Mouse (Mus musculus): ENCODE results near the gene Nek10. TPM values are rescaled to one million over a fixed set of nuclear protein-coding genes. Genes with fewer than 3 reads are reported as not detected.

The Nek10 gene
- polyA plus RNA-seq (2017; shearing (Covaris generic)), result not detected

GRCm38 (mm10) chr14:14803115-14803514, at the start of gene Nek10:
Nek10 (plus strand) TSS chr14:14803415.

Other genes starting within 250 kb of the Nek10 start
- gene Slc4a7, start 101.1 kb upstream of the Nek10 start, polyA plus RNA-seq (2017; shearing (Covaris generic)), result 44.8 TPM

Data from activated CD4-positive, CD25-positive, alpha-beta regulatory T cell, adult 9 weeks (primary cell).